Mouse (Mus musculus) adrenal gland, postnatal 25 days (tissue): ENCODE results near the gene Hs3st6. TPM values are rescaled to one million over a fixed set of nuclear protein-coding genes. Genes with fewer than 3 reads are reported as not detected.

Source experiments
- DNase-seq: peaks from one replicate; pipeline ENCODE4 v3.0.0; 2021; ENCODE audit warnings: mixed read lengths
- total RNA-seq: library from RNA; stranded (reverse); gene quantifications from 2 replicates; pipeline ENCODE4 v1.2.3, GENCODE M21; 2021

The Hs3st6 gene
- total RNA-seq, 1 experiment from 2014 or later, result 2.8 TPM

DNA sequence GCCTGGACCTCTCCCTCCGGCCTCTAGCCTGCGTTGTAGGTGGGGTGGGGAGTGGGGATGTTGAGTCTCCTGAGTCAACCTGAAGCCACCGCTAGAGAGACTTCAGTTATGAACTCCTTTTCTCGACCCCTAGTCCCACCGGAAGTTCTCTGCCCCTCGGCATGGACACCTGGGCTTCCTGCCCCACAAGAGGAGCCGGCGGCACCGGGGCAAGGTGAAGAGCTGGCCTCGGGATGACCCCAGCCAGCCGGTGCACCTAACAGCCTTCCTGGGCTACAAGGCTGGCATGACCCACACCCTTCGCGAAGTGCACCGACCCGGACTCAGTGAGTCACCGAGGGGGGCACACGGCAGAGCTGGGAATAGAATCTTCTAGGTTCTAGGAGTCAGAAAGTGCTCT, 24.6 kb upstream of the Hs3st6 start:
- no peak for DNase-seq

DNA sequence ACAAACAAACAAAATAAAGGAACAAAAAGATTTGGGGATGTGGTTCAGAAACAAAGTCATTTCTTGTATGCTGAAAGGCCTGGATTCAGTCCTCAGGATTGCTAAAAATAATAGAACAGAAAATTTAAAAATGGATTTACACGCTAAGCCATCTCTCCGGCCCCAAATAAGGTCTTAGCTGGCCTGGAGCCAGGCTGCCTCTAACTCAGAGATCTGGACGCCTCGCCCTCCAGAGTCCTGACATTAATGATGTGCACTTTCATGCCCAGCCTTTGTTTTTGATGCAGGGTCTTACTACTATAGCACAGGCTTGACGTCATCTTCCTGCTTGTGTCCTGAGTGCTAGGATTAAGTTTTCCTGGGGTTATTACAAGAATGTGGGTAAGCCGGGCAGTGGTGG, 23.7 kb upstream of the Hs3st6 start:
- DNase-seq, result no peak

DNA sequence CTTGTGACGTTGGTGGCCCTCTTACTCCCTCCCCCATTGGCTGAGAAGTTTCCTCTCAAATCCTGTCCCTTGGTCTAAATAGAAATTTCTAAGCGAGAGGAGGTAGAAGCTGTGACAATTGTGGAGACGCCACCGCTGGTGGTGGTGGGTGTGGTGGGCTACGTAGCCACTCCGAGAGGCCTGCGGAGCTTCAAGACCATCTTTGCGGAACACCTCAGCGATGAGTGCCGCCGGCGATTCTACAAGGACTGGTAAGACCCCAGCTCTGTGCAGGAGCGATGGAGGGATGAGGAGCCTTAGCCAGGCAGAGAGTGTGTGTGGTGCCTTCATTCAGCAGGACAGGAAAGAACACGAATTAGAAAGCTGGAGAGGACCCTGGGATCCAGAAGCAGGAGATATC, 22.0 kb upstream of the Hs3st6 start:
- no peak for DNase-seq

DNA sequence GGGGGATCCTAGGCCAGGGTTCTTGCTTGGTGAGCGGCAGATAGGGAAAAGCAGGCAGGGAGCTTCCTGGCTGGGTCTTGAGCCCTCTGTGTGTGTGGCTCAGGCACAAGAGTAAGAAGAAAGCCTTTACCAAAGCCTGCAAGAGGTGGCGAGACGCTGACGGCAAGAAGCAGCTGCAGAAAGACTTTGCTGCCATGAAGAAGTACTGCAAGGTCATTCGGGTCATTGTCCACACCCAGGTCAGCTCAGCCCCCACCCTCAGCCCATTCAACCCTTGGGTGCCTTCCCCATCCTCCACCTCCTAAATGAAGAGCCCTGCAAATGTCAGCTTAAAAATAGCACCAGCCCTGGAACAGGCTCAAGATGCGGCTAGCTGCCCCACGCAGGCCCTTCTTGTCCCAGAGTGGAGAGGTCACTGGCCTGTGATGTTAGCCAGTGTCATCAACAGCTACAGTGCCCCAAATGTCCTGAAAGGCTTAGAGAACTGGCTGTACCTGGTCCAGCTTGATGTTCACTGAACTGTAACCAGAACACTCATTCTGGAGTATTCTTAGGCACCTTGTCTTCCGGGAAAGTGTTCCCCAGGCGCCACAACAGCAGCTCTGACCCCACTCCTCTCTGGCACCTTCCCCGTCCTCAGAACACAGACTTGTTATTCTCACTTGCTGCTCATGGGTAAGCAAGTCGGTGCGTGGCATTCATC, 20.4 kb upstream of the Hs3st6 start:
- DNase-seq, result no peak

DNA sequence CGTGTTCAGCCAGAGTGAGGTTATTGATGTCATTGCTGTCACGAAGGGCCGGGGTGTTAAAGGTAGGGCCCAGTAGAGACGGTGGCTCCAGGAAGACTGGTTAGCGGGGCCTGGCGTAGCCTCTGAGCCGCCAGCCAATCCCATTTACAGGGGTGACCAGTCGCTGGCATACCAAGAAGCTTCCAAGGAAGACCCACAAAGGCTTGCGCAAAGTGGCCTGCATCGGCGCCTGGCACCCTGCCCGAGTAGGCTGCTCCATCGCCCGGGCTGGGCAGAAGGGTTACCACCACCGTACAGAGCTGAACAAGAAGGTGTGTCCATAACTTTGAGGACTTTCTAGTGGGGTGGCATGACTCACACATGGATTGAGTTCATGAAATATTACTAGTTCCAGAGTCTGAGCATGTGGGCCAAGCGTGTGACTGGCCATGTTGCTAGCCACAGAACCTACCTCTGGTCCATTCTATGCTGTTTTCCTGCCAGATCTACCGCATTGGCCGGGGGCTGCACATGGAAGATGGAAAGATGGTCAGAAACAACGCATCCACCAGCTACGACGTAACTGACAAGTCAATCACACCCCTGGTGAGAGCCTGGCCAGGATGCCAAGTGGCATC, 19.2 kb upstream of the Hs3st6 start:
- no peak for DNase-seq

DNA sequence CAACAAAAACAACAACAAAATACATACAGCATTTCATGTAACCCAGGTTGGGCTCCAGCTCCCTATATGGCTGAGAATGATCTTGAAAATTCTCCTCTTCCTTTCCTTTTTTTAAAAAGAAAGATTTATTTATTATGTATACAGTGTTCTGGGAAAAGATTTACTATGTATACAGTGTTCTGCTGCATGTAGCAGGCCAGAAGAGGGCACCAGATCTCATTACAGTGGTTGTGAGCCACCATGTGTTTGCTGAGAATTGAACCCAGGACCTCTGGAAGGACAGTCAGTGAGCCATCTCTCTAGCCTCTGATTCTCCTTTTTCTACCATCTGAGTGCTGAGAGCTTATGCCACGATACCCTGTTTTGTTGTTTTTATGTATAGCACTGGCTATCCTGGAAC, 18.3 kb upstream of the Hs3st6 start:
- no peak for DNase-seq

DNA sequence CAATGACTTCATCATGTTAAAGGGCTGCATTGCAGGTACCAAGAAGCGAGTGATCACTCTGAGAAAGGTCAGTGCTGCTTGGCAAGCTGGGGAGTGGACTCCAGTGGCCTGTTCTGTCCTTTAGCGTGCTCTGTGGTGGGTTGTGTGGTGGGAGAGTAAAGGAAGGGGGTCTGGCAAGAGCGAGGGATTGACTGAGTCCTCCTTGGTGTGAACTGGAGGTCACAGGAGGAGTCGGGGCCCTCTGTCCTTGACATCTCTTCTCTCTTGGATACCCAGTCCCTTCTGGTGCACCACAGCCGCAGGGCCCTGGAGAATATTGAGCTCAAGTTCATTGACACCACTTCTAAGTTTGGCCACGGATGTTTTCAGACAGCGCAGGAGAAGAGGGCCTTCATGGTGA, 17.3 kb upstream of the Hs3st6 start:
- no peak for DNase-seq

DNA sequence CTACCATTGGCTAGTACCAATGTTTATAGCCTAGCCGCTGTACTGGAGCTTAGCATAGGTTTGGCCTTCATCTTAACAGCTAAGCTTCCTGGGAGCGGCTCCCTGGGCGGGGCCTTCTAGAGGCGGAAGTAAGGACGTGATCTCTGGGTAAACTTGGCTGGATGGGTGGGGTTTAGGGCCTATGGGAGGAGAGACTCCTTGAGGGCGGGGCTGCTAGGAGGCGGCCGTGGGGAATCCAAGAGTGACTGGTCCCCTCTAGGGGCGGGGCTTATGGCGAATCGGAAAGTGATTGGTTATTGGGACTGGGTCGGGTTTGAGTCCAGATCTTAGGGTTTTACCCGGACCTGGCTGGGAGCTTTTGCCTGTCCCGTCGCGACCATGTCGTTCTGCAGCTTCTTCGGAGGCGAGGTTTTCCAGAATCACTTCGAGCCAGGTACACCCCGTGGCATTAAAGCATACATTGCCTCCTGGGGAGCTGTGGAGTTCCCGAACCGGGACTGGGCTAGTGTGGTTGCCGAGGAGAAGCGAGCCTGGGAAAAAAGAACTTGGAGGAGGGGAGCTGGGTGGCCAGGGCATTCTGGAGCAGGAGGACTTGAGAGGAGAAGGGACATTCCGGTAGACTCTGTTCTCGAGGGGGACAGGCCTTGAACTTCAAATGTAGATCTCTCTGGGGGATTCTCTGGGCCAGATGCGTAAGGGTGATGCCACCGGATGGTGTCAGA, 16.3 kb upstream of the Hs3st6 start, which contains the start of gene Msrb1:
Msrb1 (plus strand) TSS at position 313 of the 722 bp plus-strand sequence.
- DNase-seq, result peak; percentile 92

DNA sequence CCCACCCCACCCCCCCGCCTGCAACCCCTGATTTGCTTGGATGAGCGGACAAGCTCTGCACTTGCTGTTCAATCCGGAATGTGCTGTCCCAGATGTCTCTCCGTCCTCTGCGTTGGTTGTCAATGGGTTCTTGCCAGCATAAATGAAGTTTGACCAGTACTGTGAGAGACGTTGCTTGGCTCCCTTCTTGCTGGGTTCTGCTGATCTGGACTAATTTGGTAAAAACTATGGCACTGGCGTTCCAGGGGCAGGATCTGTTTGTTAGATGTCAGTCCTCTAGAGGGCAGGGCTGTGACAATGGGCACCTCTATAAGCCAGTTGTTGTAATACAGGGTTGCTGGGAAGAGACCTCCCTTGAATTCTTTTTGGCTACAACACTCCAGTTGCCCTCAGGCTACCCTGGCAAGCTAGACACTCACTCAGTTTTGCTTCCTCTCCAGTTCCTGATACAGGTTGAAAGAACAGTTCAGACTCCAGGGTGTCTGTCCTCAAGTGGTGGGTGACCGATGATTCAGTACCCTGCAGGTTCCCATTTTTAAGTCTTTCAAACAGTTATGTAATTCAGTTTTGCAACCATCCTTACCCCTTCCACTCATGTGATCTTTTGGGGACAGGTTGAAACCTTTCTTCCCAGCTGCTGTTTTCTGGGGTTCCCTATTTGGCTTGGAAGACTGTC, 15.5 kb upstream of the Hs3st6 start:
- no peak for DNase-seq

DNA sequence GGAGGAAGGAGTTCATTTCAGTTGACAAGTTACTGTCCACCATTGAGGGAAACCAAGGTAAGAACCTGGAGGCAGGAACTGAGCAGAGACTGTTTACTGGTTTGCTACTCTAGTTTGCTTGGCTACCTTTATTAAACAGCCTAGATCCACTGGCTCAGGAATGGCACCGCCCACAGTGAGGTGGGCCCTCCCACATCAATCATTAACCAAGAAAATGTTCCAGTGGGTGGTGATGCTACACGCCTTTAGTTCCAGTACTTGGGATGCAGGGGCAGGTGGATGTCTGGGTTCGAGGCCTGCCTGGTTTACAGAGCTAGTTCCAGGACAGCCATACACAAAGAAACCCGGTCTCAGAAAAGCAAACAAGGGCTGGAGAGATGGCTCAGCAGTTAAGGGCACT, 14.6 kb upstream of the Hs3st6 start:
- no peak for DNase-seq

DNA sequence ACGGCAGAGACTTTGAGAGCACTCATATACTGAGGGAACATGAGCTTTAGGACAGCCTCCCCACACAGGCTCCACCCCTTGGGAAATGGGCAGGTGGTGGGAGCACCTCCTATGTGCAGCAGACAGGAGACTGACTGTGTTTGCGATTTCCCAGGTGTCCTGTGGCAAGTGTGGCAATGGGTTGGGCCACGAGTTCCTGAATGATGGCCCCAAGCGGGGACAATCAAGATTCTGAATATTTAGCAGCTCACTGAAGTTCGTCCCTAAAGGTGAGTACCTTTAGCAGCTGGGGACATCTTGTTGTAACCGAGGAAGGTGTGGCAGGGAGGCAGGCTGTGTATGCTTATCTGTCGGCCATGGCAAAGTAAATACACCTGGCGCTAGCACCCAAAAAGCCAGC, 12.9 kb upstream of the Hs3st6 start:
- no peak for DNase-seq

DNA sequence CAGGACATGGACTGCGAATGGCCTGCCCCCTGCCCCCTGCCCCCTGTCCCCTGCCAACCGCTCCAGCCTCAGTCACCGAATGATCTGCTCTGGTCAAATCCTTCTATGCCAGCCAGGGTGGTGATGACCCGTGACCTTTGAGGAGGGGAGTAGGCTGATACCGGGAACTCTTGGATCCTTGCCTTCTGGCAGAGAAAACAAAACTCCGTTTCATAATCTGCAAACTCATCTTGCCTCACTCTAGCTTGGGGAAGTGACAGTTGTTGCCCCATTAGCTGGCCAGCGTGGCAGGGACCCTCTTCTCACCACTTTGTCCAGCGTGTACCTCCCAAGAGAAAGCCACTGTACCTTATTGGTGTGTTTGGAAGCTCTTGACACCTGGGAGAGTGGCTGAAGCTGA, 10.5 kb upstream of the Hs3st6 start:
- no peak for DNase-seq

DNA sequence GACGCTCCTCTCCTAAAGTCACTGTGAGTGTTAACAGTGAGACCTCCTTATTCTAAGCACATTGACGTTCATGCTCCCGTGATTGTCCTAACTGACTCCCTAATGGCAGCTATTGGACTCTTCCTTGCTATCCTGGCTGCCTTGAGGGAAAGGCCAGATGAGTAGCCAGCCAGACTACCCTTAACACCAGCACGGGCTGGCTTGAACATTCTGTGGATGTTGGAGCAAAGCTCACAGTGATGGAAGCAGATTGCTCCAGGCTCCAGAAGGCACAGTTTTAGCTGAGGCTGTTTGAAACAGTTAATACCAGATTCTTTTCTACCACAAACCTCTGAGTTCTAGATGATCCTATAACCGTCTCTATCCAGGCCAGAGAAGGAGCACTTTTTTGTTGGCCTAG, 8.9 kb upstream of the Hs3st6 start:
- DNase-seq, result no peak

DNA sequence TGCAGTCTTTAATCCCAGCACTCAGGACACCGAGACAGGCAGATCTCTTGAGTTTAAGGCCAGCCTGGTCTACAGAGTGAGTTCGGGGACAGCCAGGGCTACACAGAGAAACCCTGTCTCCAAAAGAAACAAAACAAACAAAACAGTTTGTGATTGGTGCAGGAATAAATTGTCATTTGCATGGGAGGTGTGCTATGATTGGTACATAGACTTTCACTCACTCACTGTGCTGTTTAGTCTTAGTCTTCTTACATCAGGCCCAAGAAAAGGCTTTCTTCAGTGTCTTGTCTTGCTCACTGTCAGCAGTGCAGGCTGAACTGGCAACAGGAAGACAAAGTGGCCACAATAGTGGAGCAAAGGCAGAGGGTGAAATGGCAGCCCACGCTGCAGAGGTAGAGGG, 8.4 kb upstream of the Hs3st6 start:
- DNase-seq, result no peak

DNA sequence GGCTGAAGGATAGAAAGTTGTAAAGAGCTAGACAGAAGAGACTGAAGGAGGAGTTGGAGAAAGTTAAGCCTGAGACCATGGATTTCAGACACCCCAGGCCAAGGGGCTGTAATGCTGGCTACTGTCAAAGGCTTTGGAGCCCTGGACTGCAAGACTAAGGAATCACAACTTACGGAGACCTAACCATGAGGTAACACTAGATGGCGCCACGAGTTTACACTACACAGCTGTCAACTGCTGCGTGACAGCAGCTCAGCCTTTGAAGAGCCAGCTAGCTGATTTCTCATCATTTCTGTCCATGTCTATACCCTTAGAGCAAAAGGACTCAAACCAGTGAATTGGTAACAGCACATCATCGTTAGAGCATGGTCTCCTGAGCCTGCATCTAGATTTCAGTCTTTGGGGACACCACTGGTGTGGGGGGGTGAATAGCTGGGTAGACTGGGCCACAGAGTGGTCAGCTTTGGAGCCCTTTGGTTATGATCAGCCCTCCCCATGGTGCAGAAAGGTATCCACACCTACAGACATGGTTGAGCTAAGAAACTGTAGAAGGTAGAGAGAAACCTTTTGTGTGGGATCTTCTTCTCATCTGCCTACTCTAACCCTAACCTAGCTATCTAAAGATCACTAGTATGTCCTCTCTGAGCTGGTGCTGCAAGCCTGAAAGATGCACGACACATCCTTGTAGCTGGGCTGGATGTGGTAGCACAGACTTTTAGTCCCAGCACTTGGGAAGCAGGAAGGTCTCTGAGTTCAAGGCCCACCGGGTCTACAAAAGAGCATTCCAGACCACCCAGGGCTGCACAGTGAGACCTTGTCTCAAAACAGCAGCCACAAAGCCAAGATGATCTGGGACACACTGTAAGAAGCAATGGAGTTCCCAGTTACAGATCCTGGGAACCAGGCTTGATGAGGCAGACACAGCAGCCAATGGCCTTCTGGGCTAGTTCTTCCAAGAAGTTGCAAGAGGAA, 7.0 kb upstream of the Hs3st6 start:
- peak; percentile 76 for DNase-seq

DNA sequence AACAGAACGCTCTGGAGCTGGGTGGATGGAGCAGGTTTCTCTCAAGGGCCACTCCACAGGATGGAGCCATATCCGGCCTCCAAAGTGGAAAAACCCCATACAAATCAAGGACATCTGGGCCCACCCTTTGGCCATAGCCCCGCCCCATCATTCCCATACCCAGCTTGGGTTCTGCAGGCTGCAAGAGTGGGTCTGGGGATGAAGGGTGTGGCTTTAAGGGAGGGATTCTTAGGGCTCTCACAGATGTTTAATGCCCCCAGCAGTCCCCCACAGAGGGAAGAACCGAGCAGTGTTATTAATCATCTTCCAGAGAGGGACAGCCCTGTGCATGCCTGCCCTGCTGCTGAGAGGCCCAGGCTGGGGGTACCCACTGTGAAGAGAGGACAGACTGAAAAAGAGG, 5.8 kb upstream of the Hs3st6 start:
- DNase-seq, result no peak

DNA sequence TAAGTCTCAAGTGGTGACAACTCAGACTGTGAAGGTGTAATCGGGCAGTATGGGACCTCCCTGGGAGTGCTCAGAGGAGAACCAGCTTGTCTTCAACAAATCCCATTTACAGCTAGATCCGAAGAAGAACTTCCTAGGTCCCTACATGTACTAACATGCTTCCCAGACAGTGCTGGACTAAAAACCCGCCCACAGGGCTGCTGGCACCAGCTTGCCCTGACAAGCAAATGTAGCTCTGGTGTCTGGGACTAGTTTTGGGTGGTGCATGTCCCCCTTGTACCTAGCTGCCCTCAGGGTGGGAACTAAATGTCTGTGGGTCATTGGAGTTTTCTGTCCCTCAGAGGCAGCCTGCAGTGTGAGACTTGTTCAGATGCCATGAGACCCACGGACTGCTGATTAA, 1.3 kb upstream of the Hs3st6 start:
- DNase-seq, result no peak

DNA sequence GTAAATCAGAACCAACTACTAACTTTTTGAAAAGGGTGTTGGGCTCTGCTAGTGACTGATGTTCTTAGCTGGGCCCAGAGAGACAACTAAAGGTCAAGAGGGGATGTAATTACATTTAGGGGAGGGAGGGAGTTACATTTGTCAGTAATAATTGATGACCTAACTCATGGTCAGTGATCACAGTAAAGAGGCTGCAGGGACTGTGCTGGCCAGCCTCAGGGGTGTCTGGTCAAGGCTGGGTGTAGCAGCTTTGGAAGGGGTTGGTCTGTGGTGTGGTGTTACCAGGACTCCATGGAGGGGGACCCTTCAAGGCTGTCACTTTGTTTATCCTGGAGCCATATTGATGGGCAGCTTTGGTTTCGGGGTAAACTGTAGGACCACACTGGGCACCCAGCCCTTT, 4.6 kb downstream of the Hs3st6 start:
- DNase-seq, result no peak

DNA sequence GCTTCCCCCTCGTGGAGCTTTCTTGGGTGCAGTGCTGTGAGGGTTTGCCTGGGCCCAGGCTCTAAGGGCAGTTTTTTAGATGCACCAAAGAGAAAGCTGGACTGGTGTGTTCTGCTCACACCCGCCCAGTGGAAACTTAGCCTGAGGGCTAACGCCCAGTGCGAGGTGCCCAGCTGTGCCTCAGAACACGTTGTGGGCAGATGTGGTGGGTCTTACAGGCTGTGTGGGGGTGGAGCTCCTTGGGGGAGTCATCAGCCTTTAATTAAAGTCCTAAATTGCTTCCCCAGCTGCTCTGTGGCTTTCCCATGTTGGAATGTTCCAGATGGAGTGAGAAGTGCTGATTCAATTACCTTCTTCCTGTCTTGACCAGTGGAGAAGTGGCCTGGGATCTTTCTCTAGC, 8.3 kb downstream of the Hs3st6 start:
- DNase-seq, result no peak

DNA sequence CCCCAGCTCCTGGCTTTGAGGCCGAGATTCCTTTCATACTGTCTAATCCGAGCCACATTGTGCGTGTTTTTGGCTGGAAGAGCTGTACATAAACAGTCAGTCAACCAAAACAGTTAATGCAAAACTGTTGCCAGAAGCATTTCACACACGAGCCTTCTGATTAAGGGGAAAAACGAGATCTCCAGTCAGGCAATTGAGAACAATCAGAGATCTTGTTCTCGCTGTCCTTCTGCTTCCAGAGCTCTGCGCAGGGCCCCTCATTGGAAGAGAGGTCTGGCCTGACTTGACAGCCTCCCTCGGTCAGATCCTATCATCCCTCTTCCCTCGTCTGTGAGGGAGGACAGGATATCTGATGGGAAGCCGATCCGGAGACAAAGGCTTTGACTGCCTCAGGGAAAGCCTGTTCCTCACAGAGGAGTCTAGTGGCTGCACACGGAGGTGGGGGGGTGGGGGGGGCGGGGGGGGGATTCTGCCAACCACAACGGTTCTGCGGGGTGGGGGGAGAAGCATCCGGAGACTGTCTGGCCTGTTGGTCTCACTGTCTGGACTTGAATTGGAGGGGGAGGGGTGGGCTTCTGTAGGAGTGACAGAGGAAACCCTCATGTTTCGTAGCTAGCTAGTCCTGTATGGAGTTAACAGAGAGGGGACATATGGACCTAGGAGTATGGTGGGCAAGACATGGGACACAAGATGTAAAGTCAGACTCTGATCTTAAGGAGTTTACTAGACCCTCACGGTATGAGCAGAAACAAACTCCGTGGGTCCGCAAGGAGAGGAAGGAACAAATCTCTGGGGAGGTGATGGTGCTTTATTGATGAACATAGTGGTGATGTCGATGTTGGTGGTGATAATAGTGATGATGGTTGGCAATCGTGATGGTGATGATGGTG, 12.5 kb downstream of the Hs3st6 start:
- no peak for DNase-seq
